Mouse (Mus musculus): ENCODE data around the gene Manf. TPM values are rescaled to one million over a fixed set of nuclear protein-coding genes. Genes with fewer than 3 reads are reported as not detected.

Manf gene
- polyA plus RNA-seq, 1 experiment from 2014 or later = 171 TPM

DNA sequence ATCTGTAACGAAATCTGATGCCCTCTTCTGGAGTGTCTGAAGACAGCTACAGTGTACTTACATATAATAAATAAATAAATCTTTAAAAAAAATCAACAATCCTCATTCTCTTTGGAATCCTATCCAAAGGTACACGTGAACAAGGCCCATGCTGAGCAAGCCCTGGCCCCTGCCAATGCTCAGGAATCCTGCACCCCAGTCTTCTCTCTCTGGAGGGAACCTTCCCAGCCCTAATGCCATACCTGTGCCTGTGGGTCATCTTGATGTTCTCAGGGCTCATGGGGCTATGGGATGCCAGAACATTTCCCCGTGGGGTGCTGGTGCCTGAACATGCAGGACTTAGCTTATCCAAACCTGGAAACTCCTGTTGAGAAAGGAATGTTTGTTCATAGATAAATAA, 16.4 kb upstream of the Manf start:
- ATAC-seq = no peak
- 66% methylated on average over 3 of the region's 3 CpGs for WGBS
- no peaks in the 10 kb centered on the region for H3K27me3 ChIP-seq (replicated peaks; ENCODE audit: insufficient read depth, low read length)

DNA sequence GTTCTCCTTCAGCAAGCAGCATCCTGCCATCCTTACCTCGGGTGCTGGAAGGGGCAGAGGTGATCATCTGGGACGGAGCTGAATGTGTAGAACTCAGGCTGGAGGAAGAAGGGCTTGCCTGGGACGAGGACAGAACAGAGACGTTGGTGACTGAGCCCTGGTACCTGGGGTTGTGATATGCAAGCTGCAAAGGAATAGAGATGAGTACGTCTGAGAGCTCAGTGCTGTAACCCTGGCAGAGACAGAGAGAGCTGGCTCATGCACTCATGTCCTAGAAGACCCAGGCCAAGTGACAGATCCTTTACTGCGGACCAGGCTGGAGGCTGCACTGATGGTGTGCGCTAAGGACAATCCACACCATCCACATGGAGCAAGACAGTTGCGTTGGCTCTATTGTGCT, 14.8 kb upstream of the Manf start:
- Histone ChIP-seq H3K36me3 (ENCODE audit: insufficient read depth, low read length) (no peaks in the 10 kb centered on the region), H3K4me1 (ENCODE audit: insufficient read depth, low read depth, low read length) (peaks cover 3% of the 10 kb centered on the region), H3K4me2 (replicated peaks; ENCODE audit: low read depth, low read length) (no peak overlapping the region), H3K4me3 (ENCODE audit: low read depth, low read length) (no peak overlapping the region), H3K9me3 (ENCODE audit: low read length) (no peaks in the 10 kb centered on the region), H3K9ac (replicated peaks; ENCODE audit: low read depth) (no peak overlapping the region), H3K27ac (ENCODE audit: low read length) (no peak overlapping the region), H3K27me3 (replicated peaks; ENCODE audit: insufficient read depth, low read length) (no peaks in the 10 kb centered on the region)
- TF ChIP-seq CTCF (IDR thresholded peaks at IDR 0.05) = no peak
- no peak for TF ChIP-seq EP300 (IDR thresholded peaks at IDR 0.05)
- DNase-seq (ENCODE audit: low spot score) (no peak), ATAC-seq (no peak)
- WGBS = 88% methylated on average over 8 of the region's 8 CpGs

More for the DNA sequence above, 16.4 kb upstream of the Manf start:
- no peak overlapping the region for H3K4me3 ChIP-seq (ENCODE audit: low read depth, low read length)
- peaks cover 3% of the 10 kb centered on the region for H3K4me1 ChIP-seq (ENCODE audit: insufficient read depth, low read depth, low read length)
- H3K9me3 ChIP-seq (ENCODE audit: low read length) = no peaks in the 10 kb centered on the region
- H3K9ac ChIP-seq (replicated peaks; ENCODE audit: low read depth) = no peak overlapping the region
- no peaks in the 10 kb centered on the region for H3K36me3 ChIP-seq (ENCODE audit: insufficient read depth, low read length)
- H3K4me2 ChIP-seq (replicated peaks; ENCODE audit: low read depth, low read length) = no peak overlapping the region
- H3K27ac ChIP-seq (ENCODE audit: low read length) = no peak overlapping the region
- no peak for TF ChIP-seq EP300 (IDR thresholded peaks at IDR 0.05)
- no peak for TF ChIP-seq CTCF (IDR thresholded peaks at IDR 0.05)
- no peak for DNase-seq (ENCODE audit: low spot score)

DNA sequence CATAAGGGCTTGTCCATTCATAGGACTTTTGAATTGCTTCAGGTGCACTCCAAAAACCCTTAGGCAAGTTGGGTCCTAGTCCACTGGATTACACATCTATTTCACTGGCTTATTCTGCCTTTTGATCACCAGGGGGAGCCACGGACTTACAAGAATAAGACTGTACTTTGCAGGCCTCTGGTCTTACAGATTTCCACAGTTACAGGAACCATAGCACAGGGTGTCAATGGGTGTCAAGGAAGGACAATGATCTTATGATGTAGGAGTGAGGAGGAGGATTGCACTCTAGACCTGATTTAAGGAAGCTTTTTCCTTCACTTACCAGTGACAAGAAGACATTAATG, 12.0 kb upstream of the Manf start:
- no peak overlapping the region for H3K9ac ChIP-seq (replicated peaks; ENCODE audit: low read depth)
- no peaks in the 10 kb centered on the region; the same call in 1 of the 2 replicates for H3K4me1 ChIP-seq (ENCODE audit: insufficient read depth, low read depth, low read length)
- no peak overlapping the region for H3K4me3 ChIP-seq (ENCODE audit: low read depth, low read length)
- H3K9me3 ChIP-seq (ENCODE audit: low read length) = no peaks in the 10 kb centered on the region
- H3K4me2 ChIP-seq (replicated peaks; ENCODE audit: low read depth, low read length) = no peak overlapping the region
- no peak overlapping the region for H3K27ac ChIP-seq (ENCODE audit: low read length)
- peak; percentile 85 for DNase-seq (ENCODE audit: low spot score)
- no peaks in the 10 kb centered on the region for H3K27me3 ChIP-seq (replicated peaks; ENCODE audit: insufficient read depth, low read length)
- 11% methylated on average over 1 of the region's 1 CpGs for WGBS
- H3K36me3 ChIP-seq (ENCODE audit: insufficient read depth, low read length) = no peaks in the 10 kb centered on the region
- peak; percentile 56 for ATAC-seq
- peak; percentile 84 for TF ChIP-seq CTCF (IDR thresholded peaks at IDR 0.05)
- TF ChIP-seq EP300 (IDR thresholded peaks at IDR 0.05) = no peak

DNA sequence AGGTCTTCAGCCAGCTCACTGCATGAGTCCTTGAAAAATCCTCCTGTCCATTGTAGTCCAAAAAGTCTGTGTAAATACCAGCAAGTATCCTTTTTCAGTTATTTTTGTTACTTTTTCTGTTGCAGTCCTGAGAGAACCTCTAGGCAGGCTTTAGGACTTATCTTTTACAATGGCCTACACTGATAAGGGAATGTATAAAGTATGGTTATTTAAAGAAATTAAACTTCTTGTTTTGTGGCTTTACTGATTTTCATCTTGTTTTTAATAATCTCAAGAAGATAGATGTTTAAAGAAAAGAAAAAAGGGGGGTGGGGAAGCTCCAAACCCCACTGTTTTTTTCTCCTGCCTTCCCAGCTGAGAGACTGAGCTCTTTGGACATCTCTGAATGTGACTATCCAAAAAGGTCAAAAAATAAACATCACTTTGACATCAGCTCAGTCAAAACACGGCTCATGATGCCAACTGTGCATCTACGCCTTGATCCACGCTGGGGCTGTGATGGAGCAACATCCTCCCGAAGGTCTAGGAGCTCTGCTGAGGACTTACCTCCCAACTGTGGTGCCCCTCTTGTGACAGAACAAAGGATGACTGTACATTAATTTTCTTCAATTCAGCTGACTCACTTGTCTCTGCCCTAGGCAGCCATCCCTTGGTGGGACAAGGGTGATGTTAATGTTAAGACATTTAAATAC, 11.5 kb upstream of the Manf start:
- WGBS = 55% methylated on average over 4 of the region's 4 CpGs
- ATAC-seq = no peak
- Histone ChIP-seq H3K4me2 (replicated peaks; ENCODE audit: low read depth, low read length) (no peak overlapping the region), H3K4me3 (ENCODE audit: low read depth, low read length) (no peak overlapping the region), H3K9ac (replicated peaks; ENCODE audit: low read depth) (no peak overlapping the region), H3K27ac (ENCODE audit: low read length) (no peak overlapping the region), H3K9me3 (ENCODE audit: low read length) (no peaks in the 10 kb centered on the region), H3K4me1 (ENCODE audit: insufficient read depth, low read depth, low read length) (no peaks in the 10 kb centered on the region), H3K27me3 (replicated peaks; ENCODE audit: insufficient read depth, low read length) (no peaks in the 10 kb centered on the region), H3K36me3 (ENCODE audit: insufficient read depth, low read length) (no peaks in the 10 kb centered on the region)
- DNase-seq (ENCODE audit: low spot score) = no peak
- TF ChIP-seq EP300 (IDR thresholded peaks at IDR 0.05) (no peak), CTCF (IDR thresholded peaks at IDR 0.05) (no peak)

DNA sequence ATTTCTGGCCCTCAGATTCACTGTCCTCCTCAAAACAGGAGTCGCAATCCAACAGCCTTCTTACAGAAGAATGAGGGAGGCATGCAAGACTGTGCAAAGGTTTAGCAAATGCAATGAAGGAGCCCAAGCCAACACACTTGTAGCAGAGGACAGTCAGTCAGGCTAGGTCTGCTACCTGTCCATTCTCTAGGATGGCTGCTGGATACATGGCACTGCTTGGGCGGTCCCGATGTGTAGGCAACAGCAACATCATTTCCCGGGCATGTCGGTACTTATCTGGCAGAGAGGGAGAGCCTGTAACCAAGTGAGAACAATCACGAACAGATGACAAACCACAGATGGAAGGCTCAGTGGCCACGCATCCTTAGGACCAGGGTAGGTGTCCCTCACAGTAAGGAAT, 9.8 kb upstream of the Manf start:
- H3K9me3 ChIP-seq (ENCODE audit: low read length) = no peaks in the 10 kb centered on the region
- ATAC-seq = no peak
- no peaks in the 10 kb centered on the region for H3K36me3 ChIP-seq (ENCODE audit: insufficient read depth, low read length)
- no peak overlapping the region for H3K27ac ChIP-seq (ENCODE audit: low read length)
- no peak overlapping the region for H3K4me2 ChIP-seq (replicated peaks; ENCODE audit: low read depth, low read length)
- H3K9ac ChIP-seq (replicated peaks; ENCODE audit: low read depth) = no peak overlapping the region
- no peak overlapping the region for H3K4me3 ChIP-seq (ENCODE audit: low read depth, low read length)
- no peaks in the 10 kb centered on the region for H3K27me3 ChIP-seq (replicated peaks; ENCODE audit: insufficient read depth, low read length)
- WGBS = 83% methylated on average over 7 of the region's 7 CpGs
- no peak for TF ChIP-seq EP300 (IDR thresholded peaks at IDR 0.05)
- TF ChIP-seq CTCF (IDR thresholded peaks at IDR 0.05) = no peak
- DNase-seq (ENCODE audit: low spot score) = no peak
- no peaks in the 10 kb centered on the region for H3K4me1 ChIP-seq (ENCODE audit: insufficient read depth, low read depth, low read length)

DNA sequence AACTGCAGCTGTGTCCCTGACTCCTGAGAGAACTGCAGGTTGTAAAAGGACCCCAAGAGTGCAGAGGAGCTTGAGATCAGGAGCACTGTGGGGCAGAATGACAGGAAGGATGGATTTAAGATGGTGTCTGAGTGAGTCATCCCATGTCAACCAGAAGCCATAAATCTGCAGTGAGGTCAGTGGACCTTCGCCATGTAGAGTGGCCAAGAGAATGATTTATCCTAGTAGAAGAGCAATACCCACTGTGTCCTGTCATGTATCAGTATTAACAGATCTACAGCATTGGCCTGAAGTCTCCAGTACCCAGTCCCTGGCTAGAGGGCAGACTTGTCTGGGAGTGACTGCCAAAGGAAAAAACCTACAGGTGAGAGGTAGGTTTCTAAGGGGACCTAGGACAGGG, 7.1 kb upstream of the Manf start:
- H3K27me3 ChIP-seq (replicated peaks; ENCODE audit: insufficient read depth, low read length) = no peaks in the 10 kb centered on the region
- no peak overlapping the region for H3K4me3 ChIP-seq (ENCODE audit: low read depth, low read length)
- no peaks in the 10 kb centered on the region for H3K9me3 ChIP-seq (ENCODE audit: low read length)
- no peak overlapping the region for H3K27ac ChIP-seq (ENCODE audit: low read length)
- H3K4me1 ChIP-seq (ENCODE audit: insufficient read depth, low read depth, low read length) = no peaks in the 10 kb centered on the region
- 61% methylated on average over 1 of the region's 1 CpGs for WGBS
- no peak for DNase-seq (ENCODE audit: low spot score)
- H3K36me3 ChIP-seq (ENCODE audit: insufficient read depth, low read length) = no peaks in the 10 kb centered on the region
- no peak for ATAC-seq
- H3K9ac ChIP-seq (replicated peaks; ENCODE audit: low read depth) = no peak overlapping the region
- H3K4me2 ChIP-seq (replicated peaks; ENCODE audit: low read depth, low read length) = no peak overlapping the region
- no peak for TF ChIP-seq CTCF (IDR thresholded peaks at IDR 0.05)
- no peak for TF ChIP-seq EP300 (IDR thresholded peaks at IDR 0.05)

DNA sequence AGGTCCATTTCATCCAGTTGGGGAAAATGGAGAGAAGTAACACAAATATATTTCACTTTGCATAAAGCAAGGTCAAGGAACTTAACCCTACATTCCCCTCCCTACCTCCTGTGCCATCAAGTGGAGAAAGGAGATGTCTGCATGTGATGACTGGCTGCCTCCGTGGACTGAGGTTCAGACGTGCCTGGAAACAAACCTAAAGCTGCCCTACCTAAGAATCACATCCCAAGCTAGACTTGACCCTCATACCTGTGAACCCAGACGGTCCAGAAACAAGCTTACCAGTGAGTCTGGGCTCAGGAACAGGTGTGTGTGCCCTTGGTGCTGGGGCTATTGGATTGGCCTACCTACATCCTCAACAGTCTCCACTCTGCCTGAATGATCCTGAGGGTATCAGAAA, 1.5 kb upstream of the Manf start:
- H3K4me3 ChIP-seq (ENCODE audit: low read depth, low read length) = no peak overlapping the region
- ATAC-seq (no peak), DNase-seq (ENCODE audit: low spot score) (no peak)
- no peak overlapping the region for H3K4me2 ChIP-seq (replicated peaks; ENCODE audit: low read depth, low read length)
- no peak overlapping the region for H3K9ac ChIP-seq (replicated peaks; ENCODE audit: low read depth)
- peaks cover 3% of the 10 kb centered on the region for H3K36me3 ChIP-seq (ENCODE audit: insufficient read depth, low read length)
- no peaks in the 10 kb centered on the region for H3K9me3 ChIP-seq (ENCODE audit: low read length)
- peaks cover 5% of the 10 kb centered on the region; the same call in 1 of the 2 replicates for H3K4me1 ChIP-seq (ENCODE audit: insufficient read depth, low read depth, low read length)
- WGBS = 63% methylated on average over 3 of the region's 3 CpGs
- H3K27me3 ChIP-seq (replicated peaks; ENCODE audit: insufficient read depth, low read length) = no peaks in the 10 kb centered on the region
- no peak for TF ChIP-seq CTCF (IDR thresholded peaks at IDR 0.05)
- TF ChIP-seq EP300 (IDR thresholded peaks at IDR 0.05) = no peak
- H3K27ac ChIP-seq (ENCODE audit: low read length) = no peak overlapping the region
